Mouse (Mus musculus) forebrain, embryonic 11.5 days (tissue): ENCODE results near the gene Pea15a. TPM values are rescaled to one million over a fixed set of nuclear protein-coding genes. Genes with fewer than 3 reads are reported as not detected.

Source experiments
- ATAC-seq: fragments of 200-750 bp; cut with Nextera tagmentation; replicated peaks from 2 replicates; pipeline ENCODE4 v1.8.0; 2017; ENCODE audit warnings: moderate TSS enrichment; ENCODE audit not compliant: low FRiP score
- DNase-seq: peaks from one replicate; pipeline ENCODE4 v3.0.0-alpha.2; 2017; ENCODE audit warnings: low spot score
- H3K27ac ChIP-seq: fragments of 300-500 bp; sonication (generic); 2 replicates; pipeline ENCODE4 v1.5.1; 2014; ENCODE audit warnings: low read depth, low read length
- H3K27me3 ChIP-seq: fragments of 300-500 bp; sonication (generic); 2 replicates; pipeline ENCODE4 v1.6.1; 2014; ENCODE audit warnings: mild to moderate bottlenecking, low read length, mixed read lengths; ENCODE audit not compliant: control insufficient read depth, insufficient read depth
- H3K36me3 ChIP-seq: fragments of 300-500 bp; sonication (generic); 2 replicates; pipeline ENCODE4 v1.6.1; 2014; ENCODE audit warnings: mild to moderate bottlenecking, low read length, moderate library complexity, mixed read lengths; ENCODE audit not compliant: control insufficient read depth, insufficient read depth
- H3K4me1 ChIP-seq: fragments of 300-500 bp; sonication (generic); replicated peaks from 2 replicates; pipeline ENCODE4 v1.6.1; 2014; ENCODE audit warnings: low read length, mixed read lengths; ENCODE audit not compliant: control insufficient read depth, insufficient read depth
- H3K4me2 ChIP-seq: fragments of 300-500 bp; sonication (generic); 2 replicates; pipeline ENCODE4 v1.6.1; 2014; ENCODE audit warnings: low read depth, mild to moderate bottlenecking, low read length, moderate library complexity, mixed read lengths; ENCODE audit not compliant: severe bottlenecking
- H3K4me3 ChIP-seq: fragments of 300-500 bp; sonication (generic); 2 replicates; pipeline ENCODE4 v1.5.1; 2014; ENCODE audit warnings: low read depth, low read length
- H3K9ac ChIP-seq: fragments of 300-500 bp; sonication (generic); 2 replicates; pipeline ENCODE4 v1.6.1; 2014; ENCODE audit warnings: low read length
- H3K9me3 ChIP-seq: fragments of 300-500 bp; sonication (generic); 2 replicates; pipeline ENCODE4 v1.6.1; 2016; ENCODE audit warnings: low read length, mixed read lengths; ENCODE audit not compliant: control insufficient read depth
- WGBS: fragments of 180-500 bp; shearing (Covaris S2); extraction: QIAGEN DNeasy Blood & Tissue Kit; methylation state at CpG from one replicate; pipeline ENCODE4 v1.1.7; 2014; 5-methylcytosine and 5-hydroxymethylcytosine counted together
- polyA plus RNA-seq: library from polyadenylated mRNA; unstranded; fragments of >200 nt; fragmentation: Nextera tagmentation; extraction: Ambion mirVana; gene quantifications from 2 replicates; pipeline ENCODE4 v1.2.1, GENCODE M21; 2014

Pea15a gene
- polyA plus RNA-seq, 1 experiment from 2014 or later, result 371 TPM

DNA sequence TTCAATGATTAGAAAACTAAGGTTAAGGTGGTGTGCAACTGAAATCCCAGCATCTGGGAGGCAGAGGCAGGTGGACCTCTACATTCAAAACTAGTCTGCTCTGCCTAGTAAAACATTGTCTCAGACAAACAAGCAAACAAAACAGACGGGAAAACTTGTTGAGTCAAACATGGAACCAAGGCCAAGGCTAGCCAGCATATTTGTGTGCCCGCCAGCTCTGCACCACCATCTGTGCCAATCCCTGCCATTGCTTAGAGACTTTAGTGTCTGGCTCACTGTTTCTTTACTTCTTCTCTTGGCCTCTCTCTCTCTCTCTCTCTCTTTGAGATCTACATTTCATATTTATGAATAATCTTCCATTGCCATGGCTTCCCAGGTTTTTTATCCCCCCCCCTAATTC, 21.6 kb upstream of the Pea15a start:
- 91% methylated on average over 2 of the region's 2 CpGs for WGBS
- Histone ChIP-seq H3K9ac (no peak overlapping the region), H3K36me3 (no peaks in the 10 kb centered on the region), H3K27ac (no peak overlapping the region), H3K27me3 (no peaks in the 10 kb centered on the region), H3K9me3 (no peaks in the 10 kb centered on the region), H3K4me2 (no peak overlapping the region), H3K4me1 (no peaks in the 10 kb centered on the region), H3K4me3 (no peak overlapping the region)
- DNase-seq, result no peak
- ATAC-seq, result no peak

DNA sequence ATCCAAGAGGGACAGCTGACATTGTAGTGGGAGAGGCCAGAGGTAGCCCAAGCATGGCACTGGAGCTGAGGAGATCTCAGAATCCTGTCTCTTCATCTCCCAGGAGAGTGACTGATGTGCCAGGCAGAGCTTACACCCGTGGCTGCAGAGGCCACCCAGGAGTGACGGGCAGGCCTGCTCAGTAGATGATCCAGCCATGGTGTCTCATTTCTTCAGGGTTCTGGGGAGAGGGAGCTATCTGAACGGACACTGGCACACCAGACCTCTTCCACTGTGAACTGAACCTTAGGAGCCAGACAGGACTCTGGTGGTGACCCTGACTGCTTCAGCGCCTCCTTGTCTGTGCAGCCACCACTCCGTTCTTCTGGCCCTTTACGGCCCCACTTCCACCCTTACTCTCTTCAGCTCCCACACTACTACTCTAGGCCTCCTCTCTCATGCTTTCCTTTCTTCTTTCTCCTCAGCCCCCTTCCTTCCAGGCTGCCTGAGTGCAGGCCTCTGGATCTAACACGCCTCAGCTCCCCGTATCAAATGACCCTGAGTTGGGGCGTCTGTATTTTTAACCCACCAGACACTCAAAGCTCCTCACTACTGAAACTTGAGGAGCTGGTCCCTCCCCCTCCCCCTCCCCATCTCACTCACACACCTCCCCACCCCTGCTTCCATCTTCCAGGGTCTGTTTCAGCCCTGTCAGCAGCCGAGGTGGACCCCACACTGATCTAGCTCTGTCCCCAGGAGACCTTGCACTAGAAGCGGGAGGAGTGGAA, 14.9 kb upstream of the Pea15a start:
- no peak for DNase-seq
- no peak for ATAC-seq
- Histone ChIP-seq H3K4me1 (peaks cover 16% of the 10 kb centered on the region; the same call in 1 of the 2 replicates), H3K36me3 (no peaks in the 10 kb centered on the region), H3K9me3 (no peaks in the 10 kb centered on the region), H3K4me3 (no peak overlapping the region), H3K4me2 (no peak overlapping the region), H3K27me3 (no peaks in the 10 kb centered on the region), H3K9ac (peak overlapping the region; percentile 17; the same call in 1 of the 2 replicates), H3K27ac (no peak overlapping the region)
- 46% methylated on average over 11 of the region's 11 CpGs for WGBS

DNA sequence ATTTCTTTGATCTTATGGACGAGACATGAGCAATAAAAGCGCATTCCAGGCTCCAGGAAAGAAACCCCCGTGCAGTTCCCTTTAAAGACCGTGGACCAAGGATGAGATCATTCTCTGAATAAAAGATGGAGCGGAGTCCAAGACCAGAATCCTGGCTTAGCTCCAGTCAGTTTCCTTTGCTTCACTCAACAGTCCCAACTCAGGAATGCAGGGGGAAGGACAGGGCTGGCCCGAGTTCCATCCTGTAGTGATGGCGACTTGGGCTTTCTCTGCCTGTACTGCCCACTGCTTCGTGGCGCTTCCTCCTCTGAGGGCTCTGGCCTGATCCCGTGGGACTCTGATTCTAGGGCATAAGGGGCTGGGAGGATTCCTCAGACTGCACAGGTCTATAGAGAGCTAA, 13.8 kb upstream of the Pea15a start:
- WGBS, result 57% methylated on average over 10 of the region's 10 CpGs
- Histone ChIP-seq H3K27ac (no peak overlapping the region), H3K9me3 (no peaks in the 10 kb centered on the region), H3K4me3 (no peak overlapping the region), H3K4me2 (no peak overlapping the region), H3K4me1 (peaks cover 16% of the 10 kb centered on the region; the same call in 1 of the 2 replicates), H3K27me3 (no peaks in the 10 kb centered on the region), H3K9ac (no peak overlapping the region), H3K36me3 (no peaks in the 10 kb centered on the region)
- DNase-seq (no peak), ATAC-seq (no peak)

DNA sequence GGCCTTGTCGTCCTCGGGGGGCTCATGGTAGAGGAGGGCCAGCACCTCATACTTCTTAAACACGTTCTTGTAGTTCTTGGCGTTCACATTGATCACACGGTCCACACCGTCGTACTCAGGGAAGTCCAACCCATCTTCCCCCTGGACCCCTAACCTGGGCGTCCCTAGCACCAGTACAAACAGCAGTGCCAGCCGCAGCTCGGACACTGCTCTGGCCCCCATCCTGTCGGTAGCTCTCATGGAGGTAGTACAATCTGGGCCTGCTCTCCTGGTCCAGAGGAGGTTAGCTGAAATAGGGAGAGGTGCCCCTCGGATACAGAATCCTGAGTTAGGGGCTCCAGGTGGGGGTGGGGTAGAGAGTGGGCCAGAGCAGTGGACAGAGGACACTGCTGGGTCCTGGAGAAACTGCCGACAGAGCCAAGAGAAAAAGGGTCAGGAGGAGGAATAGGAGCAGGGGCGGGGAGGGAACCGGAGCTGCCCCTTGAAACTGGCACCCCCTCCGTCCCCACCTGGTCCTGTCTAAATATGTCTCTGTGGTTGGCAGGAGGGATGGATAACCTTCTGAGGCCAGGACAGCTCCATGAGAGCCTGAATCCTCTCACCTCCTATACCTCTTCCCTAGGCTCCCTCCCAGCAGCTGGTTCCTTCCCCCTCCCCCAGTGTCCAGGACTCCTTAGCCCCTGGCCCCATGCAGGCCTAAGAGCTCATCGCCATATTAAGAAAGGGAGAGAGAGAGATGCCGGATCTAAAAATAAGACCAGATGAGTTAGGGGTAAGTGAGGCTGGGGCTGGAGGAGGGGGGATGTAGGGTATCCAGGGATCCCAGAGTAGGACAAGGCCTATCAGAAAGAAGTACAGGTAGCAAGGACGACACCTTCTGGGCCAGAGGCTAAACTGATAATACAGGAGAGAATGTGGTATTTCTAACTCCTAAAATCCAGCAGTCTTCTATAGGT, 13.1 kb upstream of the Pea15a start, which contains the start of gene Casq1:
TSS of gene Casq1 (minus strand) at position 418 of the 956 bp plus-strand sequence.
- no peak within 1 kb of the TSS for H3K4me2 ChIP-seq
- no peaks in the 10 kb centered on the region for H3K27me3 ChIP-seq
- H3K27ac ChIP-seq, result no peak within 1 kb of the TSS
- H3K4me3 ChIP-seq, result no peak within 1 kb of the TSS
- ATAC-seq, result no peak
- no peaks in the 10 kb centered on the region for H3K9me3 ChIP-seq
- no peak within 1 kb of the TSS for H3K9ac ChIP-seq
- no peaks in the 10 kb centered on the region for H3K36me3 ChIP-seq
- WGBS, result 81% methylated on average over 19 of the region's 19 CpGs
- H3K4me1 ChIP-seq, result peaks cover 16% of the 10 kb centered on the region; the same call in 1 of the 2 replicates
- no peak for DNase-seq

DNA sequence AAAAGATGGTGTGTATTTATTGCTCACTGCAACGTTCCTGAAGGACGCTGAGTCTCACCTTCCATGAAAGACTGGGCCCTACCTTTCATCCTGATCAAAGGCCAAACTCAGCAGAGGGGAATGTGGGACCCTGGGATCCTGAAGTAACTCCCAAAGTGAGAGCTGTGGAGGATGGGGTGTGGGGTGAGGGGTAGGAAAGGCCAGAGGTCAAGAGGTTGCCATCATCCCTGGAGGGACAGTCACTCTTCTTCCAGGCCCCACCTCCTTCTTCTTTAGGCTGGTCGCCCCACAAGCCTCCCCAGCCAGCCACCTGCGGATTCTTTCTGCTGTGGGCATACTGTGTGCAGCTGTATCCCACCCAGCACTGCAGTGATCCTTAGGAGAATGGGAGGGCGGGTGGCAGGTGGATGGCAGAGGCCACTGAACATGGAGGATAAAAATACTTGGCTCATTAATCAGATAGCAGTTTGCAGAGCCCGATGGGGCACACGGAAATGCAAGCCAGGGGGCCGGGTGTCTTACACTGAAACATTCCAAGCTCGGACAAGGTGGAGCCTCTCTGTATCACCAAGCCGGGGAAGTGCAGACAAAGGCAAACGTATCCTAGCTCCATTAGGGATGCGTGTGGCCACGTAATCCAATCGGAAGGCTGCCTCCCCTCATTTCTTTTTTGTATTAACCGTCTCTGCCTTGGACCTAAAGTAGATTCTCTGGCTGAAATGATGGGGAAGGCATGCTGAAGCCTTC, 11.7 kb upstream of the Pea15a start:
- DNase-seq (no peak), ATAC-seq (no peak)
- no peak overlapping the region for H3K9ac ChIP-seq
- 62% methylated on average over 15 of the region's 15 CpGs for WGBS
- H3K27me3 ChIP-seq, result no peaks in the 10 kb centered on the region
- no peak overlapping the region for H3K27ac ChIP-seq
- peaks cover 16% of the 10 kb centered on the region; the same call in 1 of the 2 replicates for H3K4me1 ChIP-seq
- H3K9me3 ChIP-seq, result no peaks in the 10 kb centered on the region
- no peaks in the 10 kb centered on the region for H3K36me3 ChIP-seq
- no peak overlapping the region for H3K4me3 ChIP-seq
- H3K4me2 ChIP-seq, result no peak overlapping the region

DNA sequence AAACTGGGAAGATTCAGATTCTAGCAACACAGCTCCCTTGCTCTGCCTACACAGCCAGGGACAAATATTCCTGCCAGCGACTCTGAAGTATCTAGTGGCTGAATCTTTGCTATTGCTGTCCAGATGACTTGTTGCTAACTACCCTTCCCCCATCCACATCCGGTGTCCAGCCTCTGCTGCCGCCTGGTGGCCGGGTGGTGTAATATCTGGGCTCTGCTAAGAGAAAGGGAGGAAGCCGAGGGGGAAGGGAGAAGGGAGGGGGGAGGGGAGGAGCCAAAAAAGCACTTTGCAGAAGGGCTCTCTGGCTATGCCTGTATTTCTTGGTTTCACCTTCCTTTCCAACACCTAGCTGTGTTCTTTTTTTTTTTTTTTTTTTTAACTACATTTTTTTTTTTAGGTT, 10.5 kb upstream of the Pea15a start:
- Histone ChIP-seq H3K36me3 (no peaks in the 10 kb centered on the region), H3K4me2 (peak overlapping the region; percentile 20; the same call in 1 of the 2 replicates), H3K9ac (peak overlapping the region; percentile 52), H3K4me1 (peaks cover 16% of the 10 kb centered on the region; the same call in 1 of the 2 replicates), H3K9me3 (no peaks in the 10 kb centered on the region), H3K27me3 (no peaks in the 10 kb centered on the region), H3K4me3 (no peak overlapping the region), H3K27ac (peak overlapping the region; percentile 58)
- WGBS, result 3% methylated on average over 5 of the region's 5 CpGs
- ATAC-seq (peak; percentile 69), DNase-seq (peak; percentile 96)

DNA sequence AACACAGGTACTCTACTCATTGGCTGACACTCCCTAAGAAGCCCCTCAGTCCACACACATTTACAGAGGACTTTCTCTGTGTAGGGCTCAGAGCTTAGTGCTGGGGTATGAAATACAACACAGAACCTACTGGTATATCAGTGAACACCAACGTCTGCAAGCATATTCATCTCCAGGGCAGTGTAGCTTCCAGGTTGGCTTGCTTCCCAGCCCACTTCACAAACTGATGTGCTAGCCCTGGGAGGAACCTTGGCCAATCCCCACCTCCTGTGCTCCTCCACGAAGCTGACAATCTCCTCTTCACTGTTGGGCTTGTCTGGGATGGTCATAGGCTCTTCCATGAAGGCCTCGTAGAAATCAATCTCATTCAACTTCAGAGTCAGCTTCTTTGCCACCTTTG, 8.1 kb upstream of the Pea15a start:
- peaks cover 8% of the 10 kb centered on the region; the same call in 1 of the 2 replicates for H3K4me1 ChIP-seq
- no peak overlapping the region for H3K4me2 ChIP-seq
- DNase-seq (no peak), ATAC-seq (no peak)
- H3K4me3 ChIP-seq, result no peak overlapping the region
- no peak overlapping the region for H3K9ac ChIP-seq
- WGBS, result 77% methylated on average over 3 of the region's 3 CpGs
- no peaks in the 10 kb centered on the region for H3K36me3 ChIP-seq
- no peak overlapping the region for H3K27ac ChIP-seq
- H3K27me3 ChIP-seq, result no peaks in the 10 kb centered on the region
- no peaks in the 10 kb centered on the region for H3K9me3 ChIP-seq

DNA sequence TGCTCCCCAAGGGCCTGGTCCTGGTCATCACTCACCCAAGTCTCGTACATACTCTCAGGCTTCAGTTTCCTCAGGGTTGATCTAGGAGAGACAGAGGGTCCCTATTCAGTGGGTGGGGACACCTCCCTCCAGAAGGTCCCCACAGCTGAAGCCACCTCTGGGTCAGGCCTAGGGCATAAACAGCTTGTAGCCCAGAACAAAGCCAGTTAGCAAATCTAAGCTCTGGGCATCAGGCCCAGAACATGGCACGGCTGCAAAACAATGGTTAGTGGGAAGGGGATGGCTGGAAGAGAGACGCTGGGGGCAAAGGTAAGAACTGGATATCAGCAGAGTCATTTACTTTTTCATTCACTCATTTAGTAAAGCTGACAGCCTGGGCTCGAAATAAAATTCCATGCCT, 7.2 kb upstream of the Pea15a start:
- Histone ChIP-seq H3K4me2 (no peak overlapping the region), H3K4me1 (peaks cover 6% of the 10 kb centered on the region; the same call in 1 of the 2 replicates), H3K9me3 (no peaks in the 10 kb centered on the region), H3K27ac (no peak overlapping the region), H3K9ac (no peak overlapping the region), H3K36me3 (no peaks in the 10 kb centered on the region), H3K27me3 (no peaks in the 10 kb centered on the region), H3K4me3 (no peak overlapping the region)
- ATAC-seq (no peak), DNase-seq (no peak)
- 85% methylated on average over 4 of the region's 4 CpGs for WGBS
